Mouse (Mus musculus) cerebellum, adult 11-12 months (tissue): ENCODE data around the gene Klrg1.

Experiments
- DNase-seq: peaks from one replicate; pipeline ENCODE4 v3.0.0; 2022

Gene Klrg1

DNA sequence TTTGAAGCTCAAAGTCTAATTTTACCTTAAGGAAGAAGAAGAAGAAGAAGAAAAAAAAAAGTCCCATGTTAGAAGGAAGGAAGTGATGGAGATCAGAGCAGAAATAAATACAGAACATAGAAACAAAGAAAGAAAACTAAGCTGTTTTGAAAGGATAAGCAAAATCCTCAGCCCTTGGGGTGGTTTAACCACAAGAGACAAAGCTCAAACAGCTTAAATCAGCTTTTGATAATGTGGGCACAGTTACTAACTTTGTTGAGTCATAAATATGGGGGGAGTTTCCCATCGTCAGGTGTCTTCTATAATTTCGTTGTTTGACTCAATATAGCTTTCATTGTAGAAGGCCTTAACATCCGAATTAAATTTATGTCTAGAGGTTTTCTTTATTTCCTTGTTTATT lies 9.1 kb upstream of the Klrg1 start:
- DNase-seq, result no peak

DNA sequence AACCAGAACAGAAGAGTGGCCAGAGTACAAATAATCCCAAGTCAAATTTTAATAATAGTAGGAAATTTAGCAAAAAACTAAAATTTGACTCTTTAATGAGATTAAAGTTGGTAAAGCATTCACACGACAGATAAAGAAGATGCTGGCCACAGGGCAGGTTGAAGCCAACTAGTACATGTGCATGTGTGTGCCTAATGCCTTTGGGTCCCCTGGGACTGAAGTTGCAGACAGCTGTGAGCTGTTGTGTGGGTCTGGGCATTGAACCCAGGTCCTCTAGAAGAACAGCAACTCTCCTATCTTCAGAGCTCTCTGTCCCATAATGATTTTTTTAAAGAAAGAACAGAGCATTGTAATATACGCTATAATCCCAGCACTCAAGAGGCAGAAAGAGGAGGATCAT lies 8.6 kb upstream of the Klrg1 start:
- DNase-seq, result no peak

DNA sequence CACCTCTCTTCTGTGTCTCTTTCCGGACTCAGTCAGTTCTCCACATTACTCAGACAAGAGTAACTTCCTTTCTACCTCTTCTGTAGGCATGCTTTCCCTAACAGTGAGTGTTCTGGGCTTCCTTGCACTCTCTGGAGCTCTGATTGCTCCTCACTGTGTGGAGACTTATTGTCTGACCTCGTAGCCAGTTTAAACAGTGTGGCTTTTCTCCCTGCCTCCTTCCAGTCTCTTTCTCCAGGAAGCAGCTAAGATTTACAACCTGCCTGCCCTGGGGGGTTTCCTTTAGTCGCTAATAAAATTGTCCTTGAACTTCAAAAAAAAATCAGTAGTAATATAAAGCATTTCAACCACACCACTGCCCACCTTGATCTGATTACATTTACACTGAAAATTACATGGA lies 7.6 kb upstream of the Klrg1 start:
- DNase-seq, result no peak

DNA sequence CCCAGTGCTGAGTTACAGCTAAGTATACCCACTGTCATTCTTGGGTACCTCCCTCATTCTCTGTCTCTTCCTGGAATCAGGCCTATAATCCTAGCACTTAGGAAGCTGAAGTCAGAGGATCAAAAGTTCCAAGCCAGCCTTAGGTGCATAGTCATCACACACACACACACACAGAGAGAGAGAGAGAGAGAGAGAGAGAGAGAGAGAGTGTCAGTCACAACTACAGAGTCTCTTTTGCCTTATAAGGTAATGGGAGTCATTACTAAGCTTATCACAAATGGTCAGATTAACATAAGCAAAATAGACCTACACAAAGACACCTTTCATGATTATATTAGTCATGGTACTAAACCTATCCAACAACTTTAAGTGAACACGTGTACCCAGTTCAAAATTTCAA lies 6.6 kb upstream of the Klrg1 start:
- no peak for DNase-seq

DNA sequence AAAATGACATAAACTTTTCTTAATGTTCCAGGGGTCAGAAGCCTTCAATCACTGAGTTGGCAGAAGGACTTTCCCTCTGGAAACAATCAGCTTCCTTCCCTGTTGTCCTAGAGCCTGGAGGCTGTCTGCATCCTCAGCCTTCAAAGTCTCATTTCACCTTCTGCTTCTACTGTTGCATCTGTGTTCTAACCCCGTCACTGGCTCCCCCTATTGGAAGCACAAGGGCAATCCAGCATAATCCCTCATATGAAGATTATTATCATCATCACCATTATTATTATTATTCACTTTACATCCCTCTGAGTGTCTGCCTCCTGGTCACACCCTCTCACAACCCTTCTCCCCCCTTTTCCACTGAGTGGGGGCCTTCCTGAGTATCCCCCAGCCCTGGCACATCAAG lies 5.6 kb upstream of the Klrg1 start:
- DNase-seq, result no peak

DNA sequence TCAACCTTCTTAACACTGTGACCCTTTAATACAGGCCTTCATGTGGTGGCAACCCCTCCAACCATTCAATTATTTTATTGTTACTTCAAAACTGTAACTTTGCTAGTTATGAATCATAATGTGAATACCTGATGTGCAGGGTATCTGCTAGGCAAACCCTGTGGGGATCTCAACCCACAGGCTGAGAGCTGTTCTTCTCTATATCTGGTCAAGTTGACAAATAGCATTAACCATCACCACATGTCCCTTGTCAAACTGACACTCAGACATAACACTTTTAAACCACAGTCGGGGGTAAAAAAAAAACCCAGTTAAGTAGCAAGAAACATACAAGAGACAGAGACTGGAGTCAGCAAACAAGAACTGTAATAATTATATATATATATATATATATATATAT lies 2.1 kb upstream of the Klrg1 start:
- no peak for DNase-seq

DNA sequence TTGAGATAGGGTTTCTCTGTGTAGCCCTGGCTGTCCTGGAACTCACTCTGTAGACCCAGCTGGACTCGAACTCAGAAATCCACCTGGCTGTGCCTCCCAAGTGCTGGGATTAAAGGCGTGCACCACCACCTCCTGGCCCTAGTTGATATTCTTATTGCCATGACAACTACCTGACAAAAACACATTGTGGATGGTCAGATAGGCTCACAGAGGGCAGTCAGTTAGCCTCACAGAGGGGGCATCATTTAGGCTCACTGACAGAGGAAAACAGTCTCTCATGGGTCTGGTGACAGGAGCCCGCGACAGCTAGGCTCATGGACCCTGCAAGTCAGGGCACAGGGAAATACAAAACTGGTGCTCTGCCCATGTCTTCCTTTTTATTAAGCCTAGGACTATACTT lies 1.6 kb upstream of the Klrg1 start:
- no peak for DNase-seq

DNA sequence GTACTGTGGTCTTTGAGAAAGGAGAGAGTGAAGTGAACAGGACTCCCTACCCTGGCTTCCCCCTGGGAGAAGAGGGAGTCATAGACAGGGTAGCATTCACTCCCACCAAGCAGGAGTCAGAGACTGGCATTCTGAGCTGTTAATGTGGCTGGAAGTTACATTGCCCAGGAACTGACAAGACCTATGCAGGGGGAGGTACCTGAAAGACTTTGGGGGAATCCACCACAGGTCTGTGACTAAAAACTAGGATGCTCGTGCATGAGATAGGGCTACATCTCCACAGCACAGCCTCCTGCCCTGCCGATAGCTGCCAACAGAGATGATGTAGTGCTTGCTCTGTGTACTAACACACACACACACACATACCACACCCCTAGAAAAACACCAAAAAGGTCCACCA lies 747 bp upstream of the Klrg1 start:
- DNase-seq, result no peak

DNA sequence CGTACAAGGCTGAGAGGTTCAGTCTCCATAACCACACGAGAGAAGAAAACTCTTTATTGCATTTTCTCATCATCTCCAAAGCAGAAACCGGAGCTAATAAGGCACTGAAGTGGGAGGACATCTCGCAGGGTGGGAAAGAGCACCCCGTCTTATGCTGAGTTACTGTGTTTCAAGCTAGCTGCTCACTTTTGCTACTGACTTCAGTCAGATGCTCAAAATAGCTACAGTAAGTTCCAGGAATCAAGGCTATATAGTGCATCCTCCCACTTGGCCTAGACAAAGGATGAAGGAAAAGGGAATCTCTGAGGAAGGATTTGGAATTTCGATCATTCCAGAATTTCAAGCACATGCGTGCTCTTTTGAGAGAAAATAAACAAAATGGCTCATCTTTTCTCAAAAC lies 6.1 kb downstream of the Klrg1 start:
- DNase-seq, result no peak

DNA sequence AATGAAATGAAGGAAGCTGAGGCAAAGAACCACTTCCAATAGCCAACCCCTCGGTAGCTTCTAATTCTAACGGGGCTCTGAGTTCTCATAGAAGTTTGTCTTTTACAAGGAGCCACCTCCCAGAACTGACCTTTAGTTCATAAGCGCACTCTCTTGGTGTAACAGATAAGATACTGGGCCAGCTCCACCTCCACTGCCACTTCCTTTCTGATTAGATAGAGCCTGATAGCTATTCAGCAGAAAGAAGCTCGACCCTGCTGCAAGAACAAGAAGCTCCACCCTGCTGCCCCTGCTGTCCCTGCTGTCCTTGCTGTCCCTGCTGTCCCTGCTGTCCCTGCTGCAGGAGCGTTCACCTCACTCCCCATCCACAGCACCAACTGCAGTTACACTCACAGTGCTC lies 8.1 kb downstream of the Klrg1 start:
- DNase-seq, result no peak

DNA sequence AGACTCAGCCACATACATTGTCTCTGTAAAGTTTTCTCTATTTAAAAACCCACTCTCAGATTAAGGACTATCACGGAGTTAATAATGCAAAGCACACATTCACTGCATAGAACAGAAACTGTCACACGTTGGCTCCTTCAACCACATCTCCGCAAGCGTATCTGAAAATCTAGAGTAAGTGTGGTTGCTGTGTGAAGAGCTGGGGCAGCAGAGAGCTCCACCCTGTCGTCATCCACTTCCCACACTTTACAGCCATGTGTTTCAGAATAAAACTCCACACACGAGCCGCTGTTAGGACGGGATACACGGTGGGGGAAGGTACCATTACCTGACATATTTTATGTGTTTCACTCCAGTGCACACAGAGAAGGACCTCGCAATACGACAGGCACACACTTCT lies 12.5 kb downstream of the Klrg1 start:
- no peak for DNase-seq

DNA sequence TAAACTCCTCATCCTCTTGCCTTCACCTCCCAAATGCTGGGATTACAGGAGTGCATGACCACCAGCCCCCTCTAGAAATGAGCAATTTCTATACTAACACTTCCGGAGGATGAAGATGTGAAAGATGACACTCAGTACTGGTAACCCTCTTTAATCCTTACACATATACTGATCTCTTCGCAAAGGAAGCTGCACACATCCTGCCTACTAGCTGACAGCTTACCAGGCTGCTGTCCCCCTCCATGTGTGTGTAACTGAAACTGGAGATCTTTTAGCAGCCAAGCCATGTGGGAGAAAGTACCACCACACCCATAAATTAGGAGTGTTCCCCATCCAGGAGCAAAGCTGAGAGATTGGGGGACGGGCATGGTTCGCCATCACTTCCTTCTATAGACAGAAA lies 13.5 kb downstream of the Klrg1 start:
- no peak for DNase-seq

DNA sequence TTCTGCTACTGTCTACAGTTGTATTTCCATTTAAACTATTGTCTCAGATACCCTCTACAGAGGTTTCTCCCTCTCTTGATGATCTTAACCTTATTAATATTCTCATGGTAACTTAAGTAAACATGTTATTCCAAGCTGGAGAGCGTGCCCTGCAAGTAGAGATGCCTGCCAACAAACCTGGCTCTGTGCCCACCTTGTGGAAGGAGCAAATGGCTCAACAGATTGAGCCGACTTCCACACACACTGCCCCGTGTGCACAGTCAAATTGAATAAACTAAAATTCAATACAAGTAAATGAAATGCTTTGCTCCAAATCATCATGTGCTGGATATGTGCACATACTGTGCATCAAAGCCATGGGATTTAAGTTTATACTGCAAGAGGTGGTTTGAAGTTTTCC lies 14.1 kb downstream of the Klrg1 start:
- DNase-seq, result peak; percentile 90

DNA sequence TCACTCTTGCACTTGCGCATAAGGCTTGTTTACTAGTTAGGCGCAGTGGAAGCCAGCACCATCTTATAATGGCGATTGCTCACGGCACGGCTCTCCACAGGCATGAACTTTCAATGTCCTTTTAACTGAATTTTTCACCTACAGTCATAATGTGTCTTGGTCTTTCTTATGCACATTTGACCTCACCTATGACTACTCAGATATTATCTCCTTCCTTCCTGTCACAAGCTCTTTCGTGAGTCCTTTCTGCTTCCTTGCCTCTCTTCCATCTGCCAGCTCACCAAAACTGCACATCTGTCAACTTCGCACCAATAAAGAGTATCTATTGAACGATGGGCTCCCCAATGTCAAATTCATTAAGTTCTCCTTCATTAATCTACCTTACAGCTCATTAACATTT lies 20.1 kb downstream of the Klrg1 start:
- DNase-seq, result no peak

DNA sequence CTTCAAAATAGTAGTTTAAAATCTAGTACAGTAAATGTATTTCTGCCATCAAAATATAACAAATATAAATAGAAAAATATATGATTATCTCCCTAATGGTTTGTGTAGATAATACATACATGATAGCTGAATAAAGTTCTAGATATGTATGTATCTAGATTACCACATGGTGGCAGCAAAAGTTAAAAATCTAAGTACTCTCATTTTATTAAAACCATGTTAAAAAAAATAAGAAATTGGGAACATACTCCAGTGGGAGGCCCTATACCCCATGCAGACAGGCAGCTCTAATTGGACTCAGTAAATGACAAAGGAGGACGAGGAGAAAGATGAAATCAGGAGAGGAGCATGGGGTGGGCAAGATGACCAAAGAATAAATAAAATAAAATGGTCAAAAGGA lies 30.5 kb downstream of the Klrg1 start:
- no peak for DNase-seq

DNA sequence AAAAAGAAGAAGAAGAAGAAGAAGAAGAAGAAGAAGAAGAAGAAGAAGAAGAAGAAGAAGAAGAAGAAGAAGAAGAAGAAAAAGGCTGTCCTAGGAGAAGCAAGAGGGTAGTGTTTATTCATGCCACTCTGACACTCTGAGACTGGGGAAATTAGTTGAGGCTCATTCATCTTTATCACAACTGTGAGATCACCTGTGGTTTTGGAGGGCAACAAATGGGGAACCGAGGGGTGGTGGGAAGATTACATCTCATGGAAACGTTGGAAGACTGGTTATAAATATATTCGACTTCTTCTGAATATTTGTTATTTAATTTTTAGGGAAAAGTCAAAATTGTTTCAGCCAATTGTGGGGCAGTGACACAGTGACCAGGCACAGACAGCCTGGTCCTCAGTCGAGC lies 32.6 kb downstream of the Klrg1 start:
- no peak for DNase-seq
